Mouse (Mus musculus): ENCODE measurements around the gene Abhd2. TPM values are rescaled to one million over a fixed set of nuclear protein-coding genes. Genes with fewer than 3 reads are reported as not detected.

Abhd2 gene
- polyA plus RNA-seq, 1 experiment, result 12.8 TPM

DNA sequence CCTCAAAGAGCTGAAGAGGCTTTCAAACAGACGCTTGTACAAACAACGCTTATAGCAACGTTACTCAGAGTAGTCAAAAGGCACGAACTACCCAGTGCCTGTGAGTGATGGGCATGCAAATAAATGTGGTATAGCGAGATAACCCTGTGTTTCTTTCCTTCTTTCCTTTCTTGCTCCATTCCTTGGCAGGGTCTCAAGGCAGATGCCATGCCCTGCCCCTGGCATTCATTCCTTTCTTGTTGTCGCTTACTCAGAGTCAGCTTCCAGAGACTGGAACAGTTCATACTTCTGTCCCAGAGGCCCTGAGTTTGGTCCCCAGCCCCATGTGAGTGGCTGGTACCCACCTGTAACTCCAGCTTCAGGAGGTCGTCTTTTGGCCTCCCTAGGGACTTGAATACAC lies 44.6 kb downstream of the Abhd2 start:
- Histone ChIP-seq H3K27me3 (ENCODE audit: control insufficient read depth, insufficient read depth, low read length) (no peaks in the 10 kb centered on the region), H3K4me1 (ENCODE audit: control insufficient read depth, insufficient read depth, insufficient read length) (peaks cover 18% of the 10 kb centered on the region), H3K4me3 (ENCODE audit: extremely low read depth, insufficient read depth, insufficient read length) (no peak overlapping the region), H3K27ac (ENCODE audit: insufficient read depth, low read length) (no peak overlapping the region), H3K36me3 (ENCODE audit: control insufficient read depth, insufficient read depth, low read length) (no peaks in the 10 kb centered on the region)
- WGBS, result 79% methylated on average over 7 of the region's 7 CpGs
- DNase-seq (ENCODE audit: low read depth in 1 of 2, low spot score in 2 of 2), result no peak
- TF ChIP-seq POLR2A (IDR thresholded peaks at IDR 0.05; ENCODE audit: low read depth, low read length), result no peak
- TF ChIP-seq CTCF (IDR thresholded peaks at IDR 0.05; ENCODE audit: extremely low read depth, insufficient read depth, insufficient read length, insufficient replicate concordance), result no peak

DNA sequence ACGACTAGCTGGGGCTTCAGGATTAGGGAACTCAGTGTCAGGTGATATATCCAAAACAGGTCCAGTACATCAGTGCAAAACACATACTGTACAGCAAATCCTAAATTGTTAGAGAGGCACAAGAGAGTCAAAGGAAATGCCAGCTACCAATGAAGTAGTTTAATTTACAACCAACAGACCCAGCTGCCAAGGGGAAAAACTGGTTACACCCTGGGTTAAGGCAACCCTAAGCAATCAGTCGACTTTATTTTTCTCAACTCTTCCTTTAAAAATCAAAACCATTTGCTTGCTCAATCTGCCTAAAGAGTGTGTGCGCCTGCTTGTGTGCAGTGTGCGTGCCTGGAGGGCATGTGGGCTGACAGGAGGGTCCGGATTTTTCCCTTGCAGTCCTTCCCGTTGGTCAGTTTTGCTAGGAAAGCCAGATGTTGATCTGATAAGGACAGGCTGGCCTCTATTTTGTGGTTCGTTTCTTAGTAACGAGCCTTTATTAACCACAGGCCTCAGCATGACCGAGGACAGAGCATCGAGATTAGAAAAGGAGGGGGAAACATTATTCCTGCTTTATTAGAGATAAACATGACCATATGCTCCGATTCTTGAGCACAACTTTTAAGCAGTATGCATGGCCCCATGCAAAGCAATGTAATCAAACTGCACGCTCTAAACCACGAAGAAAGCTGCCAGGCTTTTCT lies 45.3 kb downstream of the Abhd2 start:
- Histone ChIP-seq H3K27ac (ENCODE audit: insufficient read depth, low read length) (no peak overlapping the region), H3K4me1 (ENCODE audit: control insufficient read depth, insufficient read depth, insufficient read length) (peaks cover 16% of the 10 kb centered on the region), H3K4me3 (ENCODE audit: extremely low read depth, insufficient read depth, insufficient read length) (no peak overlapping the region), H3K36me3 (ENCODE audit: control insufficient read depth, insufficient read depth, low read length) (peaks cover under 1% of the 10 kb centered on the region; the same call in 1 of the 2 replicates), H3K27me3 (ENCODE audit: control insufficient read depth, insufficient read depth, low read length) (no peaks in the 10 kb centered on the region)
- TF ChIP-seq CTCF (IDR thresholded peaks at IDR 0.05; ENCODE audit: extremely low read depth, insufficient read depth, insufficient read length, insufficient replicate concordance) (no peak), POLR2A (IDR thresholded peaks at IDR 0.05; ENCODE audit: low read depth, low read length) (no peak)
- no peak for DNase-seq (ENCODE audit: low read depth in 1 of 2, low spot score in 2 of 2)
- WGBS, result 70% methylated on average over 13 of the region's 13 CpGs

DNA sequence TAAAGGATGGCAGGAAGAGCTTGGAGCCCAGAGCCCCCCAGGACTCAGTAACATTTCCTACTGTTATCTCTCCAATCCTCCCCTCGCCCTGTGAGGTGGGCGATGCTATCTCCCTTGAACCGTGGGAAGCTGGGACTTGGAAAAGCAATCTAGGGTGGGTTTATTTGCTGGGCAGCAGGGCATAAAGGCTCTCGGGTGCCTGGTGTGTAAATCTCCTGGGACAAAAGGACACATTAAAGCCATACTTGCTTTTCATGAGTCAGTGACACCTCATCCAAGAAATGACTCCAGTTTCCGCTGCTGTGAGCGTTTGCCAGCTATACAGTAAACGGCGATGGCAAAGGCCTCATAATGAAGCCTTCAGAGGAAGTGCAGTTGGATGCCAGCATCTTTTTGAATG lies 50.9 kb downstream of the Abhd2 start:
- no peaks in the 10 kb centered on the region for H3K4me1 ChIP-seq (ENCODE audit: control insufficient read depth, insufficient read depth, insufficient read length)
- peaks cover 32% of the 10 kb centered on the region for H3K36me3 ChIP-seq (ENCODE audit: control insufficient read depth, insufficient read depth, low read length)
- 92% methylated on average over 8 of the region's 8 CpGs for WGBS
- H3K4me3 ChIP-seq (ENCODE audit: extremely low read depth, insufficient read depth, insufficient read length), result no peak overlapping the region
- H3K27ac ChIP-seq (ENCODE audit: insufficient read depth, low read length), result no peak overlapping the region
- H3K27me3 ChIP-seq (ENCODE audit: control insufficient read depth, insufficient read depth, low read length), result no peaks in the 10 kb centered on the region
- no peak for DNase-seq (ENCODE audit: low read depth in 1 of 2, low spot score in 2 of 2)
- TF ChIP-seq CTCF (IDR thresholded peaks at IDR 0.05; ENCODE audit: extremely low read depth, insufficient read depth, insufficient read length, insufficient replicate concordance), result no peak
- no peak for TF ChIP-seq POLR2A (IDR thresholded peaks at IDR 0.05; ENCODE audit: low read depth, low read length)

DNA sequence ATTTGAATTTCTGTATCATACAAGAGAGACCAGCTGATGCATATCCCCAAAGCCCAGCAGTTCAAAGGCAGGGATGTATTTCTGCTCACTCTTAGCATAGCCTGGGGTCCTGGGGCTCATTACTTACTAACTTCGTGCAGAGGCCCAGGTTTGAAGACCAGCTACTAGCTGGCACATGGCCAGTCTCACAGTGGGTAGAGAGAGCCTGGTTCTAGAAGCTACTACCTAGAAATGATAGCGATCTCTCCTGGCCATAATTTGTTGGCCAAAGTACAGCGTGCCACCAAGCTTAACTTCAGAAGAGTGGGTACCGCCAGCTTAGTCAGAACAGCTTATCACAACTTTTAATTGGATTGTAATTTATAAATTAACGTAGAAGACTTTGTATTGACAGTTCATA lies 55.8 kb downstream of the Abhd2 start:
- DNase-seq (ENCODE audit: low read depth in 1 of 2, low spot score in 2 of 2), result no peak
- 93% methylated on average over 5 of the region's 5 CpGs for WGBS

DNA sequence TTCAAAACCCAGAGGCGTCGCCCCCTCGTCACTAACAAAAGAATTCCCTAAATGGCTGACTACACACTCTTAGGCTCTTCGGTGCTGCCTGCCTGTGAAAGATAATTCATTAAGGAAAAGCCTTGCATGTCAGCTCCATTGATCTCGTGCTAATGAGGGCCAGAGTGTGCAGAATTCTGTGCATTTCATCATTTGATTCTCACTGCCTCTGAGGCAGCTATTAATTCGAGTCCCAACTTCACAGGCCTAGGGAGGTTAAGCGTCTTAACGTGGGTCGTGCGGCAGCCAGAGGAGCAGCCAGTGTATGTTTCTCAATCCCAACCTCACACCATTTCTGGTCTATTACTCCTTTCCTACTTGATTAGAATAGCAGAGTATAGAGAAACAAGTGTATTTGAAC lies 58.2 kb downstream of the Abhd2 start:
- Histone ChIP-seq H3K4me3 (ENCODE audit: extremely low read depth, insufficient read depth, insufficient read length) (no peak overlapping the region), H3K27me3 (ENCODE audit: control insufficient read depth, insufficient read depth, low read length) (no peaks in the 10 kb centered on the region), H3K27ac (ENCODE audit: insufficient read depth, low read length) (no peak overlapping the region), H3K36me3 (ENCODE audit: control insufficient read depth, insufficient read depth, low read length) (peaks cover 19% of the 10 kb centered on the region), H3K4me1 (ENCODE audit: control insufficient read depth, insufficient read depth, insufficient read length) (no peaks in the 10 kb centered on the region)
- DNase-seq (ENCODE audit: low read depth in 1 of 2, low spot score in 2 of 2), result no peak
- no peak for TF ChIP-seq CTCF (IDR thresholded peaks at IDR 0.05; ENCODE audit: extremely low read depth, insufficient read depth, insufficient read length, insufficient replicate concordance)
- TF ChIP-seq POLR2A (IDR thresholded peaks at IDR 0.05; ENCODE audit: low read depth, low read length), result no peak
- WGBS, result 94% methylated on average over 10 of the region's 10 CpGs

More for the DNA sequence above, 55.8 kb downstream of the Abhd2 start:
- Histone ChIP-seq H3K4me1 (ENCODE audit: control insufficient read depth, insufficient read depth, insufficient read length) (no peaks in the 10 kb centered on the region), H3K27ac (ENCODE audit: insufficient read depth, low read length) (no peak overlapping the region), H3K36me3 (ENCODE audit: control insufficient read depth, insufficient read depth, low read length) (peaks cover 30% of the 10 kb centered on the region), H3K4me3 (ENCODE audit: extremely low read depth, insufficient read depth, insufficient read length) (no peak overlapping the region), H3K27me3 (ENCODE audit: control insufficient read depth, insufficient read depth, low read length) (no peaks in the 10 kb centered on the region)
- TF ChIP-seq POLR2A (IDR thresholded peaks at IDR 0.05; ENCODE audit: low read depth, low read length), result no peak
- TF ChIP-seq CTCF (IDR thresholded peaks at IDR 0.05; ENCODE audit: extremely low read depth, insufficient read depth, insufficient read length, insufficient replicate concordance), result no peak

DNA sequence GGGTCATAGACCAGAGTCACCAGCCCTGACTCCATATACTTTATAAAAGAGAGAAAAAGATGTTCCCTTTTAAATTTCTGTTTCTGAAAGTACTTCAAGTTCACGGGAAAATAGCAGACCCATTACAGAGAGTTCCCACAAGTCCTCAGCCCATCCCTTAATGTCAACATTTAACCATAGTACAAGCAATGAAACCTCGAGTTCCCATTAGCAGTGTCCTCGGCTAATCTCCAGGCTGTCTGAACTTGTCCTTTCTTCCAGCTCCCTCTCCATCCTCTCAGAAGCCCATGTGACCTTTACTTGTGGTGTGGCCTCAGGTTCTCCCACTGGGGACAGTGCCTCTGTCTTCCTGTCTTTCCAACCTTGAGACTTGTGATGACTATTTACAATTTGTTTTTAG lies 60.4 kb downstream of the Abhd2 start:
- H3K36me3 ChIP-seq (ENCODE audit: control insufficient read depth, insufficient read depth, low read length), result peaks cover 12% of the 10 kb centered on the region
- no peak overlapping the region for H3K27ac ChIP-seq (ENCODE audit: insufficient read depth, low read length)
- WGBS, result 86% methylated on average over 3 of the region's 3 CpGs
- H3K4me3 ChIP-seq (ENCODE audit: extremely low read depth, insufficient read depth, insufficient read length), result no peak overlapping the region
- no peaks in the 10 kb centered on the region for H3K4me1 ChIP-seq (ENCODE audit: control insufficient read depth, insufficient read depth, insufficient read length)
- no peaks in the 10 kb centered on the region for H3K27me3 ChIP-seq (ENCODE audit: control insufficient read depth, insufficient read depth, low read length)
- TF ChIP-seq POLR2A (IDR thresholded peaks at IDR 0.05; ENCODE audit: low read depth, low read length), result no peak
- TF ChIP-seq CTCF (IDR thresholded peaks at IDR 0.05; ENCODE audit: extremely low read depth, insufficient read depth, insufficient read length, insufficient replicate concordance), result no peak
- DNase-seq (ENCODE audit: low read depth in 1 of 2, low spot score in 2 of 2), result no peak

DNA sequence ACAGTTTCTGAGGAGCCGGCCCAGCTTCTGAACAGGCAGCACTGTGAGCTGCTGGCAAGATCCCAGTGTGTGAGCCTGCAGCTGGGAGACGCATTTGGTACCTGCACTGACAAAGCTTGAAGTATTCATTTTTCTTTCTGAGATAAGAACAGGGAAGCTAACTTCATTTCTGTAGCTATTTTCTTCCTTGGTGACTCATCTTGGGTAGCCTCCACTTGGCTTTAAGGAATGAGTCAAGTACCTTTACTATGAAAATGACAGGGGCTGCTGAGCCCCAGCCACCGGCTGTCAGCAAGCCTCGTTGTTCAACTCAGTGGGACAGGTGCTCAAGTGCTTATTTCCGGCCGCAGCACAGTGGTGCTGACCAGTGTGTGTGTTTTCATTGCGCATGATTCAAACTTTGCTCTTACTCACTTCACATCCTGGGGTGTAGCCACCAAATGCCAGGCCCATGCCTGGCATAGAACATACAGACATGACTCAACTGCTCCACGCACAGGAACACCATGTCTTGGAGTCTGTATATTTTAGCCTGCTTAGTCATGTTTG lies 63.4 kb downstream of the Abhd2 start:
- no peak overlapping the region for H3K4me3 ChIP-seq (ENCODE audit: extremely low read depth, insufficient read depth, insufficient read length)
- no peaks in the 10 kb centered on the region for H3K27me3 ChIP-seq (ENCODE audit: control insufficient read depth, insufficient read depth, low read length)
- 88% methylated on average over 8 of the region's 8 CpGs for WGBS
- no peak overlapping the region for H3K27ac ChIP-seq (ENCODE audit: insufficient read depth, low read length)
- TF ChIP-seq CTCF (IDR thresholded peaks at IDR 0.05; ENCODE audit: extremely low read depth, insufficient read depth, insufficient read length, insufficient replicate concordance), result no peak
- TF ChIP-seq POLR2A (IDR thresholded peaks at IDR 0.05; ENCODE audit: low read depth, low read length), result no peak
- H3K36me3 ChIP-seq (ENCODE audit: control insufficient read depth, insufficient read depth, low read length), result peaks cover 8% of the 10 kb centered on the region
- no peak for DNase-seq (ENCODE audit: low read depth in 1 of 2, low spot score in 2 of 2)
- no peaks in the 10 kb centered on the region for H3K4me1 ChIP-seq (ENCODE audit: control insufficient read depth, insufficient read depth, insufficient read length)

All from spleen, adult 2 months (tissue).